Mouse (Mus musculus): ENCODE data around the gene Tstd3. TPM values are rescaled to one million over a fixed set of nuclear protein-coding genes. Genes with fewer than 3 reads are reported as not detected.
A peak's percentile ranks its signal among the peaks of the same experiment; 100 is the strongest.

Tstd3 gene
- polyA plus RNA-seq, 2 experiments = 3.8 to 6.6 TPM

- Histone ChIP-seq H3K9ac (ENCODE audit: low read depth, low read length, severe bottlenecking) (no peak overlapping the region), H3K36me3 (ENCODE audit: control insufficient read depth, insufficient read depth, low read length) (no peaks in the 10 kb centered on the region), H3K4me1 (ENCODE audit: control insufficient read depth, insufficient read depth, low read length) (no peaks in the 10 kb centered on the region), H3K4me3 (replicated peaks; ENCODE audit: low read length) (no peak overlapping the region), H3K9me3 (ENCODE audit: control insufficient read depth, low read length) (no peaks in the 10 kb centered on the region), H3K4me2 (replicated peaks; ENCODE audit: low read depth, low read length, severe bottlenecking) (no peak overlapping the region), H3K27ac (replicated peaks; ENCODE audit: low read depth, low read length) (no peak overlapping the region), H3K27me3 (ENCODE audit: control insufficient read depth, insufficient read depth, low read length) (no peaks in the 10 kb centered on the region)
- WGBS = 50% methylated on average over 7 of the region's 7 CpGs
- no peak for TF ChIP-seq POLR2A (IDR thresholded peaks at IDR 0.05; ENCODE audit: borderline replicate concordance, extremely low read depth, insufficient read depth, insufficient read length)
- ATAC-seq (ENCODE audit: low FRiP score, low read depth) (no peak), DNase-seq (ENCODE audit: low spot score) (no peak)
Measured at GRCm38 (mm10) chr4:21722752-21723334, 44.2 kb downstream of the Tstd3 start.

- Histone ChIP-seq H3K27ac (replicated peaks; ENCODE audit: low read depth, low read length) (no peak overlapping the region), H3K36me3 (ENCODE audit: control insufficient read depth, insufficient read depth, low read length) (no peaks in the 10 kb centered on the region), H3K9me3 (ENCODE audit: control insufficient read depth, low read length) (no peaks in the 10 kb centered on the region), H3K4me2 (replicated peaks; ENCODE audit: low read depth, low read length, severe bottlenecking) (no peak overlapping the region), H3K4me1 (ENCODE audit: control insufficient read depth, insufficient read depth, low read length) (no peaks in the 10 kb centered on the region), H3K4me3 (replicated peaks; ENCODE audit: low read length) (no peak overlapping the region), H3K9ac (ENCODE audit: low read depth, low read length, severe bottlenecking) (no peak overlapping the region), H3K27me3 (ENCODE audit: control insufficient read depth, insufficient read depth, low read length) (no peaks in the 10 kb centered on the region)
- peak; percentile 97 for DNase-seq (ENCODE audit: low spot score)
- TF ChIP-seq POLR2A (IDR thresholded peaks at IDR 0.05; ENCODE audit: borderline replicate concordance, extremely low read depth, insufficient read depth, insufficient read length) = no peak
- ATAC-seq (ENCODE audit: low FRiP score, low read depth) = peak; percentile 93
- WGBS = 2% methylated on average over 13 of the region's 13 CpGs
Measured at GRCm38 (mm10) chr4:21712147-21712546, 54.9 kb downstream of the Tstd3 start.

Other genes with a start within 250 kb of the Tstd3 start
- not detected in 2 replicates for gene Prdm13, start 81.2 kb downstream of the Tstd3 start, polyA plus RNA-seq (2012; rRNA removed)
- not detected in 2 replicates for gene Prdm13, start 81.2 kb downstream of the Tstd3 start, polyA plus RNA-seq (2014; fragmentation: Nextera tagmentation; extraction: Ambion mirVana)
- gene Ccnc, start 39.5 kb downstream of the Tstd3 start, polyA plus RNA-seq (2012; rRNA removed) = 17.1 and 18.0 TPM in 2 replicates
- 34.7 and 41.1 TPM in 2 replicates for gene Ccnc, start 39.5 kb downstream of the Tstd3 start, polyA plus RNA-seq (2014; fragmentation: Nextera tagmentation; extraction: Ambion mirVana)
- gene Usp45, start 56 bp downstream of the Tstd3 start, polyA plus RNA-seq (2012; rRNA removed) = 11.3 and 12.0 TPM in 2 replicates
- 9.2 and 10.0 TPM in 2 replicates for gene Usp45, start 56 bp downstream of the Tstd3 start, polyA plus RNA-seq (2014; fragmentation: Nextera tagmentation; extraction: Ambion mirVana)
- 228 and 239 TPM in 2 replicates for gene Pnisr, start 80.4 kb upstream of the Tstd3 start, polyA plus RNA-seq (2012; rRNA removed)
- gene Pnisr, start 80.4 kb upstream of the Tstd3 start, polyA plus RNA-seq (2014; fragmentation: Nextera tagmentation; extraction: Ambion mirVana) = 133 and 159 TPM in 2 replicates
- gene Coq3, start 112.5 kb upstream of the Tstd3 start, polyA plus RNA-seq (2012; rRNA removed) = 5.8 and 6.6 TPM in 2 replicates
- gene Coq3, start 112.5 kb upstream of the Tstd3 start, polyA plus RNA-seq (2014; fragmentation: Nextera tagmentation; extraction: Ambion mirVana) = 12.4 TPM in 2 replicates
- gene Faxc, start 164.1 kb upstream of the Tstd3 start, polyA plus RNA-seq (2012; rRNA removed) = 11.5 and 13.6 TPM in 2 replicates
- 7.0 and 10.0 TPM in 2 replicates for gene Faxc, start 164.1 kb upstream of the Tstd3 start, polyA plus RNA-seq (2014; fragmentation: Nextera tagmentation; extraction: Ambion mirVana)